Mouse (Mus musculus) left cerebral cortex, postnatal 10 days (tissue): Measurements from ENCODE around the gene Tiam2. TPM values are rescaled to one million over a fixed set of nuclear protein-coding genes. Genes with fewer than 3 reads are reported as not detected.
"Not testable (repeated sequence)": the region's sequence is repeated elsewhere in the genome, so short reads cannot be mapped to it uniquely, and the experiment has no call there.

ENCODE experiments used
- DNase-seq, 2 experiments: peaks; one replicate each; pipeline ENCODE4 v3.0.0; 2021 to 2022; ENCODE audit warnings: low spot score in 2 of 2, mixed read lengths in 1 of 2; ENCODE audit errors: extremely low spot score in 1 of 2
- intact Hi-C: fragments of 180-260 bp; cut with DNase I; formaldehyde crosslinking; loops from one replicate; pipeline ENCODE4 v1.15.1; 2025
- total RNA-seq, 2 experiments: library from RNA; stranded (reverse); gene quantifications; 2 replicates each; pipeline ENCODE4 v1.2.3; 2021

The Tiam2 gene
- total RNA-seq, 2 experiments from 2014 or later: 60.8 to 61.2 TPM

GRCm38 (mm10) chr17:3336161-3336739 is 9.9 kb downstream of the Tiam2 start:
- intact Hi-C loops: no loop called here
- DNase-seq: no peak

GRCm38 (mm10) chr17:3336887-3337524 is 10.6 kb downstream of the Tiam2 start:
- intact Hi-C loops: no loop called here
- peak in 1 of 2 experiments; percentile 14 for DNase-seq

- DNase-seq: no peak
- intact Hi-C loops: no loop called here
Measured at GRCm38 (mm10) chr17:3337525-3337888, 11.1 kb downstream of the Tiam2 start.

GRCm38 (mm10) chr17:3338821-3339220 is 12.4 kb downstream of the Tiam2 start:
- DNase-seq: no peak
- intact Hi-C loops: no loop called here

- intact Hi-C loops: no loop called here
- DNase-seq: no peak
Measured at GRCm38 (mm10) chr17:3344872-3345271, 18.5 kb downstream of the Tiam2 start.

GRCm38 (mm10) chr17:3345276-3345885 is 19.0 kb downstream of the Tiam2 start:
- intact Hi-C loops: no loop called here
- DNase-seq: no peak

GRCm38 (mm10) chr17:3347800-3348199 is 21.4 kb downstream of the Tiam2 start:
- DNase-seq: no peak
- intact Hi-C loops: no loop called here

- DNase-seq: no peak
- intact Hi-C loops: no loop called here
Measured at GRCm38 (mm10) chr17:3349331-3349730, 23.0 kb downstream of the Tiam2 start.

GRCm38 (mm10) chr17:3349939-3350338 is 23.6 kb downstream of the Tiam2 start:
- intact Hi-C loops: no loop called here
- DNase-seq: no peak

- DNase-seq: no peak
Measured at GRCm38 (mm10) chr17:3350405-3350804, 24.0 kb downstream of the Tiam2 start.

GRCm38 (mm10) chr17:3351668-3352067 is 25.3 kb downstream of the Tiam2 start:
- intact Hi-C loops: no loop called here

More at GRCm38 (mm10) chr17:3350405-3350804, 24.0 kb downstream of the Tiam2 start:
- intact Hi-C loops: no loop called here

GRCm38 (mm10) chr17:3353141-3353540 is 26.8 kb downstream of the Tiam2 start:
- intact Hi-C loops, DNase-seq: not testable (repeated sequence)

More at GRCm38 (mm10) chr17:3351668-3352067, 25.3 kb downstream of the Tiam2 start:
- DNase-seq: no peak

- DNase-seq: peak in 1 of 2 experiments; percentile 36
- intact Hi-C loops: no loop called here
Measured at GRCm38 (mm10) chr17:3354856-3355255, 28.5 kb downstream of the Tiam2 start.

- no peak for DNase-seq
- intact Hi-C loops: no loop called here
Measured at GRCm38 (mm10) chr17:3356633-3357365, 30.4 kb downstream of the Tiam2 start.

GRCm38 (mm10) chr17:3360236-3360635 is 33.9 kb downstream of the Tiam2 start:
- DNase-seq: no peak
- intact Hi-C loops: no loop called here

- no peak for DNase-seq
- intact Hi-C loops: no loop called here
Measured at GRCm38 (mm10) chr17:3361751-3362150, 35.4 kb downstream of the Tiam2 start.

GRCm38 (mm10) chr17:3363216-3363615 is 36.8 kb downstream of the Tiam2 start:
- intact Hi-C loops: no loop called here
- DNase-seq: no peak

GRCm38 (mm10) chr17:3366741-3367140 is 40.4 kb downstream of the Tiam2 start:
- DNase-seq: peak in 1 of 2 experiments; percentile 39
- intact Hi-C loops: no loop called here

GRCm38 (mm10) chr17:3368386-3368785 is 42.0 kb downstream of the Tiam2 start:
- no peak for DNase-seq
- intact Hi-C loops: no loop called here

- intact Hi-C loops: no loop called here
- no peak for DNase-seq
Measured at GRCm38 (mm10) chr17:3369631-3370030, 43.3 kb downstream of the Tiam2 start.
